Mouse (Mus musculus): Measurements from ENCODE around the gene Mrpl17. TPM values are rescaled to one million over a fixed set of nuclear protein-coding genes. Genes with fewer than 3 reads are reported as not detected.

The Mrpl17 gene
- total and polyA plus RNA-seq, 3 experiments: 93.1 to 139 (median 133) TPM

- Histone ChIP-seq H3K79me2 (replicated peaks; ENCODE audit: control insufficient read depth, insufficient read depth, low read length) (no peaks in the 10 kb centered on the region), H3K4me1 (ENCODE audit: control insufficient read depth, insufficient read depth, low read length) (peaks cover 22% of the 10 kb centered on the region), H3K36me3 (ENCODE audit: control insufficient read depth, insufficient read depth, low read length) (no peaks in the 10 kb centered on the region), H3K27me3 (ENCODE audit: control insufficient read depth, insufficient read depth, low read length) (no peaks in the 10 kb centered on the region), H3K9ac (ENCODE audit: low read depth, low read length) (no peak overlapping the region), H3K4me3 (no peak overlapping the region), H3K27ac (peak overlapping the region; percentile 66)
- DNase-seq: no peak
- 78% methylated on average over 1 of the region's 1 CpGs for WGBS
- intact Hi-C loops (cut with DNase I): no loop called here
- TF ChIP-seq EP300 (IDR thresholded peaks at IDR 0.05; ENCODE audit: insufficient read depth, low read depth, low read length): no peak
- TF ChIP-seq CTCF (IDR thresholded peaks at IDR 0.05): no peak
- no peak for TF ChIP-seq POLR2A (IDR thresholded peaks at IDR 0.05; ENCODE audit: insufficient read depth, low read depth, low read length)
Observed at GRCm38 (mm10) chr7:105777316-105777715, 33.6 kb downstream of the Mrpl17 start.

- intact Hi-C loops (cut with DNase I): no loop called here
- Histone ChIP-seq H3K36me3 (ENCODE audit: control insufficient read depth, insufficient read depth, low read length) (peaks cover 1% of the 10 kb centered on the region; the same call in 1 of the 2 replicates), H3K4me3 (no peak overlapping the region), H3K27me3 (ENCODE audit: control insufficient read depth, insufficient read depth, low read length) (no peaks in the 10 kb centered on the region), H3K27ac (no peak overlapping the region), H3K9ac (ENCODE audit: low read depth, low read length) (no peak overlapping the region), H3K79me2 (replicated peaks; ENCODE audit: control insufficient read depth, insufficient read depth, low read length) (no peaks in the 10 kb centered on the region), H3K4me1 (ENCODE audit: control insufficient read depth, insufficient read depth, low read length) (peaks cover 22% of the 10 kb centered on the region)
- 77% methylated on average over 2 of the region's 2 CpGs for WGBS
- no peak for DNase-seq
- TF ChIP-seq EP300 (IDR thresholded peaks at IDR 0.05; ENCODE audit: insufficient read depth, low read depth, low read length) (no peak), POLR2A (IDR thresholded peaks at IDR 0.05; ENCODE audit: insufficient read depth, low read depth, low read length) (no peak), CTCF (IDR thresholded peaks at IDR 0.05) (no peak)
Observed at GRCm38 (mm10) chr7:105776026-105776425, 34.9 kb downstream of the Mrpl17 start.

- intact Hi-C loops (cut with DNase I): no loop called here
- DNase-seq: no peak
- 39% methylated on average over 8 of the region's 8 CpGs for WGBS
- Histone ChIP-seq H3K4me1 (ENCODE audit: control insufficient read depth, insufficient read depth, low read length) (peaks cover 23% of the 10 kb centered on the region), H3K9ac (ENCODE audit: low read depth, low read length) (no peak overlapping the region), H3K4me3 (no peak overlapping the region), H3K79me2 (replicated peaks; ENCODE audit: control insufficient read depth, insufficient read depth, low read length) (no peaks in the 10 kb centered on the region), H3K36me3 (ENCODE audit: control insufficient read depth, insufficient read depth, low read length) (peaks cover 9% of the 10 kb centered on the region), H3K27me3 (ENCODE audit: control insufficient read depth, insufficient read depth, low read length) (no peaks in the 10 kb centered on the region), H3K27ac (no peak overlapping the region)
- no peak for TF ChIP-seq CTCF (IDR thresholded peaks at IDR 0.05)
- no peak for TF ChIP-seq POLR2A (IDR thresholded peaks at IDR 0.05; ENCODE audit: insufficient read depth, low read depth, low read length)
- no peak for TF ChIP-seq EP300 (IDR thresholded peaks at IDR 0.05; ENCODE audit: insufficient read depth, low read depth, low read length)
Observed at GRCm38 (mm10) chr7:105774661-105775060, 36.2 kb downstream of the Mrpl17 start.

GRCm38 (mm10) chr7:105773041-105773440, 37.9 kb downstream of the Mrpl17 start:
- TF ChIP-seq EP300 (IDR thresholded peaks at IDR 0.05; ENCODE audit: insufficient read depth, low read depth, low read length) (no peak), CTCF (IDR thresholded peaks at IDR 0.05) (no peak), POLR2A (IDR thresholded peaks at IDR 0.05; ENCODE audit: insufficient read depth, low read depth, low read length) (no peak)
- 71% methylated on average over 5 of the region's 5 CpGs for WGBS

GRCm38 (mm10) chr7:105772331-105772730, 38.6 kb downstream of the Mrpl17 start:
- DNase-seq: no peak
- Histone ChIP-seq H3K27me3 (ENCODE audit: control insufficient read depth, insufficient read depth, low read length) (no peaks in the 10 kb centered on the region), H3K79me2 (replicated peaks; ENCODE audit: control insufficient read depth, insufficient read depth, low read length) (no peaks in the 10 kb centered on the region), H3K27ac (no peak overlapping the region), H3K4me1 (ENCODE audit: control insufficient read depth, insufficient read depth, low read length) (peaks cover 13% of the 10 kb centered on the region), H3K9ac (ENCODE audit: low read depth, low read length) (no peak overlapping the region), H3K4me3 (no peak overlapping the region), H3K36me3 (ENCODE audit: control insufficient read depth, insufficient read depth, low read length) (peaks cover 18% of the 10 kb centered on the region)
- TF ChIP-seq CTCF (IDR thresholded peaks at IDR 0.05) (no peak), POLR2A (IDR thresholded peaks at IDR 0.05; ENCODE audit: insufficient read depth, low read depth, low read length) (no peak), EP300 (IDR thresholded peaks at IDR 0.05; ENCODE audit: insufficient read depth, low read depth, low read length) (no peak)
- WGBS: 97% methylated on average over 15 of the region's 15 CpGs
- intact Hi-C loops (cut with DNase I): no loop called here

More at GRCm38 (mm10) chr7:105773041-105773440, 37.9 kb downstream of the Mrpl17 start:
- no peak for DNase-seq
- peaks cover 16% of the 10 kb centered on the region for H3K36me3 ChIP-seq (ENCODE audit: control insufficient read depth, insufficient read depth, low read length)
- H3K79me2 ChIP-seq (replicated peaks; ENCODE audit: control insufficient read depth, insufficient read depth, low read length): no peaks in the 10 kb centered on the region
- no peak overlapping the region for H3K9ac ChIP-seq (ENCODE audit: low read depth, low read length)
- H3K4me1 ChIP-seq (ENCODE audit: control insufficient read depth, insufficient read depth, low read length): peaks cover 11% of the 10 kb centered on the region
- H3K27ac ChIP-seq: no peak overlapping the region
- no peaks in the 10 kb centered on the region for H3K27me3 ChIP-seq (ENCODE audit: control insufficient read depth, insufficient read depth, low read length)
- intact Hi-C loops (cut with DNase I): no loop called here
- no peak overlapping the region for H3K4me3 ChIP-seq

GRCm38 (mm10) chr7:105769959-105770358, 40.9 kb downstream of the Mrpl17 start:
- Histone ChIP-seq H3K4me3 (no peak overlapping the region), H3K4me1 (ENCODE audit: control insufficient read depth, insufficient read depth, low read length) (peaks cover 13% of the 10 kb centered on the region), H3K27me3 (ENCODE audit: control insufficient read depth, insufficient read depth, low read length) (no peaks in the 10 kb centered on the region), H3K36me3 (ENCODE audit: control insufficient read depth, insufficient read depth, low read length) (peaks cover 18% of the 10 kb centered on the region), H3K79me2 (replicated peaks; ENCODE audit: control insufficient read depth, insufficient read depth, low read length) (no peaks in the 10 kb centered on the region), H3K9ac (ENCODE audit: low read depth, low read length) (no peak overlapping the region), H3K27ac (no peak overlapping the region)
- intact Hi-C loops (cut with DNase I): loop anchor here (5.0 kb wide), 1 partner anchor 32 kb away; no protein-coding TSS in a partner anchor
- 38% methylated on average over 3 of the region's 3 CpGs for WGBS
- peak in 1 of 2 experiments; percentile 57 for DNase-seq
- no peak for TF ChIP-seq POLR2A (IDR thresholded peaks at IDR 0.05; ENCODE audit: insufficient read depth, low read depth, low read length)
- no peak for TF ChIP-seq CTCF (IDR thresholded peaks at IDR 0.05)
- no peak for TF ChIP-seq EP300 (IDR thresholded peaks at IDR 0.05; ENCODE audit: insufficient read depth, low read depth, low read length)

Data from heart, adult 2 months (tissue).